Mouse (Mus musculus) ES-Bruce4 (cell line): ENCODE measurements at regions not wholly inside any gene's neighbourhood (a gene's known extent, or its start where the extent isn't known, plus 50 kb on each side); places are given as distances from the start of the nearest gene placed in this dataset.

Experiments
- CTCF ChIP-seq: IDR thresholded peaks from one replicate; pipeline ENCODE4 v1.8.1; 2011; ENCODE audit warnings: low read depth, low read length
- EP300 ChIP-seq: IDR thresholded peaks from 2 replicates; pipeline ENCODE4 v1.6.1; 2011; ENCODE audit warnings: low read depth, low read length; ENCODE audit not compliant: insufficient read depth

DNA sequence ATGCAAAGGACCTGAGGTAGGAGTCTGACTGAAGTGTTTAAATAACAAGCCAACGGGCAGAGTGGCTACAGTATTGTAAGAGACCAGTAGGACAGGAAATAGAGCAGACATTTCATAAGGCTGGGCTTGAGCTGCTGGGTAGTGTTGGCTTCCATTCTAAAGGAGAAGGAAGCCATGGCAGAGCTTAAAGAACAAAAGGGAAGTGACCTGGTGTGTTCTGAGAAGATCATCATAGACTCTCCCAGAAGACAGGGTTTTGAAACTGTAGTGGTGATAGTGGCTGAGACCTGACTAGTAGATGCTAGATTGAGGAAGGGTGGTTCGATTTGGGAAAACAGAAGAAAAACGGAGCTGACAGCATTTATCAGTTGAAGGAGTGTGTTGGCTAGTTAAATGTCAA is 514.1 kb upstream of the Zfp462 start:
- no peak for TF ChIP-seq CTCF
- no peak for TF ChIP-seq EP300
